Mouse (Mus musculus) embryo, embryonic 10 days (tissue): ENCODE results near the gene BC003965.
"Not testable (repeated sequence)": the region's sequence is repeated elsewhere in the genome, so short reads cannot be mapped to it uniquely, and the experiment has no call there.

ENCODE experiments used
- DNase-seq: peaks from one replicate; pipeline ENCODE4 v3.0.0-alpha.2; 2015; ENCODE audit warnings: low spot score

The BC003965 gene

GRCm38 (mm10) chr17:25219492-25220295 lies 35.3 kb downstream of the BC003965 start:
- DNase-seq: no peak

GRCm38 (mm10) chr17:25220746-25221145 lies 36.4 kb downstream of the BC003965 start:
- no peak for DNase-seq

GRCm38 (mm10) chr17:25221821-25222503 lies 37.6 kb downstream of the BC003965 start:
- peak; percentile 62 for DNase-seq

- DNase-seq: not testable (repeated sequence)
These were observed 38.2 kb downstream of the BC003965 start for GRCm38 (mm10) chr17:25222504-25222940.

GRCm38 (mm10) chr17:25222951-25223601 lies 38.7 kb downstream of the BC003965 start:
- no peak for DNase-seq

- DNase-seq: no peak
These were observed 40.4 kb downstream of the BC003965 start for GRCm38 (mm10) chr17:25224586-25225222.

GRCm38 (mm10) chr17:25225659-25226058 lies 41.3 kb downstream of the BC003965 start:
- DNase-seq: no peak

GRCm38 (mm10) chr17:25227991-25228390 lies 43.6 kb downstream of the BC003965 start:
- no peak for DNase-seq

GRCm38 (mm10) chr17:25230014-25230655 lies 45.8 kb downstream of the BC003965 start:
- not testable (repeated sequence) for DNase-seq

- DNase-seq: no peak
These were observed 46.3 kb downstream of the BC003965 start for GRCm38 (mm10) chr17:25230700-25231099.

GRCm38 (mm10) chr17:25231621-25232020 lies 47.3 kb downstream of the BC003965 start:
- DNase-seq: not testable (repeated sequence)

- no peak for DNase-seq
These were observed 51.3 kb downstream of the BC003965 start for GRCm38 (mm10) chr17:25235635-25236034.
